Mouse (Mus musculus) heart, postnatal 14 days (tissue): ENCODE data around the gene Tmem262. TPM values are rescaled to one million over a fixed set of nuclear protein-coding genes. Genes with fewer than 3 reads are reported as not detected.
A peak's percentile ranks its signal among the peaks of the same experiment; 100 is the strongest.

ENCODE experiments used
- DNase-seq, 2 experiments: peaks; one replicate each; pipeline ENCODE4 v3.0.0; 2021 to 2022
- intact Hi-C: fragments of 180-260 bp; cut with DNase I; formaldehyde crosslinking; loops from one replicate; pipeline ENCODE4 v1.15.1; 2025
- microRNA-seq, 2 experiments: library from miRNA; unstranded; fragments of <30 nt; microRNA quantifications; one replicate each; pipeline ENCODE4 v1.2.0; 2021 to 2022
- total RNA-seq, 2 experiments: library from RNA; stranded (reverse); gene quantifications; 2 replicates each; pipeline ENCODE4 v1.2.3; 2021

The Tmem262 gene
- total RNA-seq, 2 experiments from 2014 or later, result not detected

DNA sequence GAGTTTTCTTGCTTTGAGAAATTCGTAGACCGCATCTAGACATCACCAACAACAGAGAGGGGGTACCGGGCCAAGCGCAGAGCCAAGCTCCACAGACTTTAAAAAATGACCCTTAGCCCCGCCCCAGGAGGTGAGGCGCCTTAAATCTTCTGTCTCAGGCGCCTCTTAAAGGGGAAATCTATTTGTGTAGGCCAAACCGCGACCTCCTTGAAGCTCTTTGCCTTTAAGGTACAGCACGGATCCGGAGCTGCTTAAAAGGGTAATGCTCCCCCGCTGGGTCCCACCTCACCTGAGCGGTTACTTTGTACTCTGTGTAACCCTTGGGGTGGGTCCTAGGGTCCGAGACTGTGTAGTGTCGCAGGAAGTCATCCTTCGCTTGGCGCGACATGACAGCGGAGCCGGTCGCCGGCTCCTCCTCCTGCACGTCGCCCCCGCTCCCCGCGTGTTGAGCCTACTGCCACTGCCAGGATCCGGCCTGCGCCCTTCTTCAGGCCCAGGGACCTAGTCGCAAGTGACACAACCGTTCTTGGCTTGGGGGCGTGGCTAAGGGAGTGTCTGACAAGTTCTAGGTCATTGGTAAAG is 48.0 kb downstream of the Tmem262 start, which contains the start of gene Snx15:
Gene Snx15, minus strand, starts transcription at position 545 of the 582 bp plus-strand sequence.
- DNase-seq, result peak; percentile 92 to 94
- intact Hi-C loops, result loop anchor here (5.0 kb wide), 2 partner anchors 81 to 204 kb away; partner anchors contain the start of genes Men1 and Syvn1

Small RNA genes lying within 50 kb of the gene (microRNA-seq; reads per million reads assigned to microRNA genes)
- 1.6 to 4.8 reads per million in 2 experiments for gene Mir6988

Other genes starting within 250 kb of the Tmem262 start
- 10 to 100 TPM; 15.6 to 15.8 TPM for gene Frmd8, start 204.8 kb upstream of the Tmem262 start, total RNA-seq
- 1 to 10 TPM; 3.3 to 4.5 TPM for gene Slc25a45, start 202.2 kb upstream of the Tmem262 start, total RNA-seq
- gene Tigd3, start 185.9 kb upstream of the Tmem262 start, total RNA-seq, result under 1 TPM; 0.79 to 0.93 TPM
- 100 to 1,000 TPM; 101 TPM for gene Dpf2, start 167.0 kb upstream of the Tmem262 start, total RNA-seq
- gene Cdc42ep2, start 155.2 kb upstream of the Tmem262 start, total RNA-seq, result 10 to 100 TPM in 1 of 2 experiments, 1 to 10 TPM in 1; 9.9 to 12.0 TPM
- gene Pola2, start 115.8 kb upstream of the Tmem262 start, total RNA-seq, result 10 to 100 TPM; 12.3 to 14.2 TPM
- gene Slc22a20, start 93.9 kb upstream of the Tmem262 start, total RNA-seq, result not detected
- 10 to 100 TPM; 31.7 to 36.8 TPM for gene Capn1, start 64.1 kb upstream of the Tmem262 start, total RNA-seq
- gene Syvn1, start 33.5 kb upstream of the Tmem262 start, total RNA-seq, result 10 to 100 TPM; 17.5 to 18.9 TPM
- gene Mrpl49, start 22.2 kb upstream of the Tmem262 start, total RNA-seq, result 10 to 100 TPM; 37.1 to 37.4 TPM
- gene Fau, start 22.2 kb upstream of the Tmem262 start, total RNA-seq, result 100 to 1,000 TPM; 597 to 635 TPM
- gene Znhit2, start 18.8 kb upstream of the Tmem262 start, total RNA-seq, result 10 to 100 TPM; 11.8 to 12.6 TPM
- 1 to 10 TPM; 2.9 to 5.5 TPM for gene Tm7sf2, start 11.7 kb upstream of the Tmem262 start, total RNA-seq
- 10 to 100 TPM; 27.9 to 32.3 TPM for gene Vps51, start 2.8 kb upstream of the Tmem262 start, total RNA-seq
- not detected for gene Gm28374, start 2.2 kb downstream of the Tmem262 start, total RNA-seq
- gene Zfpl1, start 4.9 kb downstream of the Tmem262 start, total RNA-seq, result 10 to 100 TPM; 16.7 to 19.7 TPM
- gene Cdca5, start 5.0 kb downstream of the Tmem262 start, total RNA-seq, result 1 to 10 TPM; 1.1 to 1.5 TPM
- not detected for gene AC131692.1, start 14.4 kb downstream of the Tmem262 start, total RNA-seq
- not detected for gene Naaladl1, start 25.7 kb downstream of the Tmem262 start, total RNA-seq
- gene Sac3d1, start 38.6 kb downstream of the Tmem262 start, total RNA-seq, result 1 to 10 TPM; 9.4 to 9.7 TPM
- 10 to 100 TPM; 12.2 to 14.7 TPM for gene Snx15, start 48.3 kb downstream of the Tmem262 start, total RNA-seq
- gene Batf2, start 61.0 kb downstream of the Tmem262 start, total RNA-seq, result under 1 TPM; 0.46 to 0.88 TPM
- 10 to 100 TPM; 54.8 to 58.4 TPM for gene Arl2, start 61.5 kb downstream of the Tmem262 start, total RNA-seq
- gene Majin, start 104.4 kb downstream of the Tmem262 start, total RNA-seq, result not detected
- not detected for gene Gpha2, start 146.3 kb downstream of the Tmem262 start, total RNA-seq
- gene Ppp2r5b, start 155.8 kb downstream of the Tmem262 start, total RNA-seq, result 10 to 100 TPM; 31.4 to 35.1 TPM
- 10 to 100 TPM; 20.4 to 22.7 TPM for gene Atg2a, start 161.6 kb downstream of the Tmem262 start, total RNA-seq
- 100 to 1,000 TPM; 163 to 172 TPM for gene Ehd1, start 196.7 kb downstream of the Tmem262 start, total RNA-seq
- gene Cdc42bpg, start 226.4 kb downstream of the Tmem262 start, total RNA-seq, result 1 to 10 TPM; 8.9 to 9.8 TPM